Mouse (Mus musculus): ENCODE measurements at regions not wholly inside any gene's neighbourhood (a gene's known extent, or its start where the extent isn't known, plus 50 kb on each side); places are given as distances from the start of the nearest gene placed in this dataset.

DNA sequence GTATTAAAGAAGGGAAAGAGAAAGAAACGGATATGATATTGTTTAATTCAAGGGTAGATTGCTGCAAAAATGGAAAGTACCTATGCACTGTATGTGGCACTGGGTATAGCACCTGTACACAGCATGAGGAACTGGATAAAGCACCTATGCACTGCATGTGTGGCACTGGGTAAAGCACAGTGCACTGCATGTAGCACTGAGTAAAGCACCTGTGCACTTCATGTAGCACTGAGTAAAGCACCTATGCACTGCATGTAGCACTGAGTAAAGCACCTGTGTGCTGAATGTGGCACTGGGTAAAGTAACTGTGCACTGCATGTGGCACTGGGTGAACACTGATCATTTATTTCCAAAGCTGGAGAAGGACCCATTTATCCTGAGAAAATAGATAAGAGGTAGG, 280.2 kb upstream of the Fam49a start:
- DNase-seq, result no peak

DNA sequence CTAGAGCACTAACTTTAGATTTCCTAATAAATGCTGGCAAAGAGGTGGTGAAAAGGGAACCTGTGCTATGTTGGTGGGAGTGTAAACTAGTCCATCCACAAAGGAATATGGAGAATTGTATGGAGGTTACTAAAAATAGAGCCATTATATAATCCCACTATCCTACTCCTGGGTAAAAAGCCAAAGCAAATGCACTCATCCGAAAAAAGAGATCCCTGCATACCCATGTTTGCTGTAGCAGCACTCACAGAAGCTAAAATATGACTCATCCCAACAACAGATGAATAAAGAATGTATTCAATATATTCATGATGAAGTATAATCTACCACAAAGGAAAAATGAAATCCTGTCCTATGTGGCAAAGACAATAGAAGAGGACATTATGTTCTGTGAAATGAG, 268.4 kb upstream of the Fam49a start:
- no peak for DNase-seq

DNA sequence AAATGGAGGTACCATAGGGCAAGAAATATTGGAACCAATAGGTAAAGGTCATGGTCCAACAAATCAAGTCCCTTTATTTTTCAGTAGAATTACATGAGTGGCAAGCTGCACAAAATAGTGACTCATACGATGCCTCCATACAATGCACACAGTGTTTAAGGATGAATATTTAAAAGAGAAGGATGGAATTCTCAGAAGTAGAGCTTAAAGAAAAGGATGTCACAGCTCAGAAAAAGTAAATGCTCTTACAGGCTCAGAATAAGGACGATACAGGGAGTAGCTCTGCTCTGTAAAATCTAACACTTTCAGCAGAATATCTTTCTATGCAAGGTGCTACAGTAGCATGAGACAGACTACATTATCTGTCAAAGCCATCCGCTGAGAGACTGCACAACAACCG, 262.7 kb upstream of the Fam49a start:
- no peak for DNase-seq

DNA sequence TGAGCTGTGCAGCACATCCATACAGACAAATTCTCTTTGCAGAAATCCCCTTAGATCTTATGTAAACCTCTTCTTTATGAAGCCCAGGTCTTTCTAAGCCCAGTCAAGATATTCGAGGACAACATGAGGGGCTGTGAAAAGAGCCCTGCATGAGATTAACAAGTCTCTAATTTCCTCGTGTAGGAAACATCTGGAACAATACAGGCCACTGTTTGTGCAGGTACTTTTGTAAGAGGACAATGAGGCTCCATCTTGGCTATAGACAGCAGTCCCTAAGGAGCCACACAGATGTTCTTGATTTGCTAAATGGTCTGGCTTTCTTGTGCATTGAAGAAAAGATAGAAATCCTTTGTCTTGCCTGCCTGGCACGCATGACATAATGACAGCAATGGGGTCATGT, 259.5 kb upstream of the Fam49a start:
- DNase-seq, result no peak

DNA sequence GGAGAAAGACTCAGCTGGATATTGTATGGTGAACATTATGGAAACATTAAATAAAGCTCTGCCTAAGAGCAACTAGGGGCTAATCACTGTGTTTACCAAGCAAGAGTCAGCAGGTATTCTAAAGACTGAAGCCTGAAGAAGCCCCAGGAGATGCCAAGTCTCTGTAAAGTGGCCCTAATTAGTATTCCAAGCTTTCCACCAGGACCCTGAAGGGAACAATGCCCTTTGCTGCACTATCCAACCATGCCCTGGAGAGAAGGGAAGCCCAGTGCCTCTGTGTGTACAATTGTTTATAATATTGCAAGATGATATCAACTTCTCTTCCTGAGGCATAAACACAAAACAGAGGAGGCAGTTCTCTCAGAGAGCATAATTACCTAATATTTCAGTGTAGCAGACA, 251.3 kb upstream of the Fam49a start:
- DNase-seq, result no peak

DNA sequence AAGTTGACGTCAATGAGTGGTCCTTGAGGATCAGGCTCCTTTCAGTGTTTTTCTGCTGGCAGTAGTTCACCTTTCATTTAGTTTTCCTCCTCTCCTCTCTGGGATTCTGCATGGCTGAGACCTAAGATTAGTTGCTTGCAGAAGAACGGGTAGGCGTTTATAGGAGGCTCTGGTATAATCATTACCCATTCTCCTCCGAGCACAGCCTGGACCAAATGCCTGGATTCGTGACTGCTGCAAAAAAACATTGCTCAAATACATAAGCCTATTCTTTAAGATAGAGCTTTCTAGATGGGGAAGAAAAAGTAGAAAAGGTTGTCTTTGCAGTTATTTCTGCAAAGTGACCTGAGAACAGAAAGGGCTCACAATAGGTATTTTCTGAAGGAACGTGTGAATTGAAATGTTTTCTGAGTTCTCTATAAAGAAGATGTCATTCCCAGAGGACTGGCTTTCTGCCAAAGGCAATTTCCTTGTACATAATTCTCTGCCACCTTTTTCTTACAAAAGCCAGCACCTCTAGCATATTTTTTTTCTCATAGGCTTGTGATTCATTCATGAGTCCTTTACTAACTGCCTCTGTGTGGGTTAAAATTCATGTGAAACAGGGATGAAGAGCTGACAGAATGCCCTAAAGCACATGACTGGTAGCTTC, 238.0 kb upstream of the Fam49a start:
- no peak for DNase-seq

DNA sequence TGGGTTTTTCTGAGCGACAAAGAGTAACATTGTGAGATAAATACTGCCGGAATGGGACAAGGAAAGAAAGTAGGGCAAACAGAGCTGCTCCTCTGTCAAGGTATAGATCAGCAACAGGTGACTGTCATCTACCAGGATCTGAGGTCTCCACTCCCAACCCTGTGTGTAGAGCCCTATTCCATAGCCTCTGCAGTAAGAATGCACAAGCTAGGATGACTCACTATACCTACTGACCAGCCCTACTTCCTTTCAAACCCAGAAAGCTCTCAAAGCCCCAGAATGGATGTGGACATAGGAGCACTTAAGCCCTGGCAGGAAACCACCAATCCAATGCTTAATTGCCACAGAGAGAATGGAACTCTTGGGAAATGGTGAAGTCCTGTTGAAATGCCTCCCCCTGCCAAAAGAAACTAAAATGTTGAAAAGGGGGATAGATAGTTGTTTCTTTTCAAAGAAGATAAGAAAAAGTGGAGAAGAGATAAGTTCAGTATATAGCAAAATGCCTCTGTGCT, 231.8 kb upstream of the Fam49a start:
- peak; percentile 28 for DNase-seq

DNA sequence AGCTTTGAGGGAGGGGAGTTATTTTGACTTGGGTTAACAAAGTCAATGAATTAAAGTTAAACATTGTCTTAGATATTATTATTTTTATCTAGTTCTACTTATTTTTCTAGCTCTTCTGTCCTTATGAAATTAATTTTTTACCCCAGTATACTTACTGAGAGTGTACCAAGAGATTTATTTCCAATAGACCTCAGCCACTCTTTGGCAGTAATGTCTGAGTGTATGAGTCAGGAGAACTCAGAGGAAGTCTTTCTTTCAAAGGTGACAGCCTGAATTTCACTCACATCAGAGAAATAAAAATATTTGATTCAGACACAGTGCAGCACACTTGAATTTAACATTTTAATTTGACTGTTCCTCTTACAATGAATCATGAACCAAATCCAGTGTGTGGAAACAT, 227.4 kb upstream of the Fam49a start:
- DNase-seq, result no peak

DNA sequence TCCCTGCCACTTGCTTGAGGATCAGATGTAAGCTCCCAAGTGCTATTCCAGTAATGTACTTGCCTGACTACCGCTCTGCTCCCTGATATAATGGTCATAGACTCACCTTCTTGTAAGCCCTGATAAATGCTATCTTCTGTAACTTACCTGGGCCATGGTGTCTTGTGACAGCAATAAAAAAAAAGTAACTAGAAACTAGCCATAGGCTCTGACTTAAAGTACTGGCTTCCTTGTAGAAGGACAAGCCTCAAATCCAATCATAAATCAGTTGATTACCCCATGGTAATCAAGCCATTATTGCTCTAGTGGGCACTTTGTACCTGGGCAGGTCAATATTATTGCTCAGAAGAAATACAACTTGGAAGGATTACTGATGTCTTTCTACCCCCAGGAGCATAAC, 222.7 kb upstream of the Fam49a start:
- DNase-seq, result no peak

DNA sequence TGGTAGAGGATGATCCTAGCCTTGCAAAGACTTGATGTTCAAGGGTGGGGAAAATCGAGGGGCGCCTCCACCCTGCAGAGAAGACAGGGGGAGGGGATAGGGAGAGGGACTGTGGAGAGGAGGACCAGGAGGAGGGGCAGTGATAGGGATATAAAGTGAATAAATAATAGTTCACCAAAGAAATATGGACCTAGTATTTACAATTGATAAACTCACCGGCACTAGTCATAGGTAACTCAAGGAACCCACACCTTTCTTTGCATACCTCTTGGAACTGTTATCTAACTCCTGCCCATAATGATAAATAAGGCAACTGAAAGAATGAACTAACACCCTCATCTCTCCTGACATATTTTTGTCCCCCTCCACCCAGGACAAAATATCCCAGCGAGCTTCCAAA, 199.7 kb upstream of the Fam49a start:
- DNase-seq, result no peak

DNA sequence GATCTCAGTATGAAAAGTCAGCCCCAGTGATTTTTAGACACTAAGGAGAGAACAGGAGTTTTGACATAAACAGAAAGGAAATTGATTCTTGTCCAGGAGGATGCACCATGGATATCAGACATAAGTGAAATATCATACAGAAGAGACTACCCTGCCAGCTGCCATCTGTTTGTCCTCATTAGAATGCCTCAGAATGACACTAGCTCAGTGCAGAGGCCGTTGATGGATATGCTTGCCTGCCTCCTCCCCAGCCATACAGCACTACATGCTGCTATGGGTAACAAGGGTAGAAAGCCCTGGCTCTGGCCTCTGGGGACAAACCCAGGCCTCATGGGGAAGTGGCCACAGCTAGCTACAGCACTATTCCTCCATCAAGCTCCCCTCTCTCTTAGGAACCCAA, 198.0 kb upstream of the Fam49a start:
- DNase-seq, result no peak

DNA sequence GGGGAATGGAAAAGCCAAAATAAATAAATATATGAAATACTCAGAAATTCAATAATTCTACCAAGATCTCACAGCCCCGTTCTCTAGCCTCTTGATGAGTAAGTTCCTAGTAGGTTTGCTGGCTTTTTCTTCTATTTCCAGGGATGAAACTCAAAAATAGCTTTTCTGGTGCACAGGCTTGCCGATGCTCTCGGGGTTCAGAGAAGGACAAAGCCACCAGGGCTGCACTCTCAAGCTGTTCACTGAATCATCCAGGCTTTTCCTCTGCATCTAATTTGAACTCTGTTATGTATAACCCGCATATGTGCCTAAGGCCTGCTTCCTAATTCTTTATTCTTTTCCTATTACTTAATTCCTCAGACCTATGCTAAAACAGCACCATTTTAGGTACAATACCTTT, 197.5 kb upstream of the Fam49a start:
- DNase-seq, result no peak

DNA sequence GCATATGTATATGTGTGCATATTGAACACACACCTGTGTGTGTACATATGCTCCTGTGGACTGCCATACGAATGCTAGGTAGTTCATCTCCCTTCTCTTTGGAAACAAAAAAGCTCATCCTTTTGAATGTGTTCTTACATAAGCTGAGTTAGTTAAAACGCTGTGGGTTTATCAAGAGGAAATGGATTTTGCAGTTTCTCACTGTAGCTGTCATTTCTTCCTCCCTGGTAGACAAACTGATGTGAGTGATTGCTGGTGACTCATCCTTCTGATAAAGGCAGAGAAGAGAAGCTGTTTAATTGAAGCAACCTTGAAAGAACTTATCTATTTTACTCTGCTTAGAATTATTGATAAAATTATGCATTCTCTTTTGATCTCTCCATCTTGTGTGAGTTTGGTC, 173.6 kb upstream of the Fam49a start:
- DNase-seq, result no peak
